Mouse (Mus musculus): ENCODE measurements around the gene Hemgn. TPM values are rescaled to one million over a fixed set of nuclear protein-coding genes. Genes with fewer than 3 reads are reported as not detected.

Gene Hemgn
- polyA plus RNA-seq, 1 experiment = not detected

GRCm38 (mm10) chr4:46451240-46451757 is 38.0 kb upstream of the Hemgn start:
- TF ChIP-seq CTCF (IDR thresholded peaks at IDR 0.05; ENCODE audit: insufficient read depth, low read depth, low read length) = no peak
- TF ChIP-seq POLR2A (IDR thresholded peaks at IDR 0.05; ENCODE audit: insufficient read depth, low read depth, low read length) = no peak
- Histone ChIP-seq H3K4me1 (ENCODE audit: control insufficient read depth, insufficient read depth, low read length) (peaks cover 9% of the 10 kb centered on the region), H3K4me3 (ENCODE audit: insufficient read depth, low read depth, low read length) (peak overlapping the region; percentile 92), H3K27ac (ENCODE audit: insufficient read depth, low read depth, low read length) (peak overlapping the region; percentile 89)
- 1% methylated on average over 65 of the region's 70 CpGs for WGBS

- H3K4me3 ChIP-seq (ENCODE audit: insufficient read depth, low read depth, low read length) = peak within 1 kb of the TSS; percentile 92
- 0% methylated on average over 64 of the region's 66 CpGs for WGBS
- peaks cover 9% of the 10 kb centered on the region for H3K4me1 ChIP-seq (ENCODE audit: control insufficient read depth, insufficient read depth, low read length)
- H3K27ac ChIP-seq (ENCODE audit: insufficient read depth, low read depth, low read length) = peak within 1 kb of the TSS; percentile 89
- TF ChIP-seq CTCF (IDR thresholded peaks at IDR 0.05; ENCODE audit: insufficient read depth, low read depth, low read length) (peak; percentile 44; the same call in 1 of the 2 replicates), POLR2A (IDR thresholded peaks at IDR 0.05; ENCODE audit: insufficient read depth, low read depth, low read length) (0 out of 2 replicates have a peak, but pooled peaks have one; percentile 29)
These were observed 37.3 kb upstream of the Hemgn start, which contains the start of gene Anp32b for GRCm38 (mm10) chr4:46450519-46451131. Gene Anp32b, plus strand, starts transcription at chr4:46450902.

GRCm38 (mm10) chr4:46450020-46450518 is 36.8 kb upstream of the Hemgn start:
- Histone ChIP-seq H3K4me3 (ENCODE audit: insufficient read depth, low read depth, low read length) (peak overlapping the region; percentile 92), H3K27ac (ENCODE audit: insufficient read depth, low read depth, low read length) (peak overlapping the region; percentile 68; the same call in 1 of the 2 replicates), H3K4me1 (ENCODE audit: control insufficient read depth, insufficient read depth, low read length) (peaks cover 9% of the 10 kb centered on the region)
- TF ChIP-seq CTCF (IDR thresholded peaks at IDR 0.05; ENCODE audit: insufficient read depth, low read depth, low read length) (no peak), POLR2A (IDR thresholded peaks at IDR 0.05; ENCODE audit: insufficient read depth, low read depth, low read length) (no peak)
- WGBS = 36% methylated on average over 7 of the region's 7 CpGs

DNA sequence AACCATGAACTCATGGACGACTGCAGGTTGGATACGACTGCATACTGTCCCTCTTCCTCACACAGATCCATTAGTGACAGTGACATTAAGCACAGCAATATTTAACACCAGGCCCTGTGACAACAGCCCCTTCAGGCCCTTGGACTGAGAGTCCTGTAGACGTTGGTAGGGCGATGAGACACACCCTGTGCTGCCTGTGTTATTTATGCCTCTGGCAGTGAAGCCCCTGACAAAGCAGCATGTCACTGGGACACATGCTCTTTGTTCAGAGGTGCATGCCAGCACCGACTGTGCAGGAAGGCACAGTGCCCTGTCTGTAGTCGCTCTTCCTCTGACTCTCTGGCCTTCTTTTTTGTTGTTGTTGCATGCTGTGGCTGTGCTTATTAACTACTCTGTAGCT is 35.6 kb upstream of the Hemgn start:
- 50% methylated on average over 6 of the region's 6 CpGs for WGBS

GRCm38 (mm10) chr4:46447461-46447860 is 34.2 kb upstream of the Hemgn start:
- Histone ChIP-seq H3K4me3 (ENCODE audit: insufficient read depth, low read depth, low read length) (no peak overlapping the region), H3K27ac (ENCODE audit: insufficient read depth, low read depth, low read length) (no peak overlapping the region), H3K4me1 (ENCODE audit: control insufficient read depth, insufficient read depth, low read length) (peaks cover 5% of the 10 kb centered on the region)
- no peak for TF ChIP-seq CTCF (IDR thresholded peaks at IDR 0.05; ENCODE audit: insufficient read depth, low read depth, low read length)
- no peak for TF ChIP-seq POLR2A (IDR thresholded peaks at IDR 0.05; ENCODE audit: insufficient read depth, low read depth, low read length)
- WGBS = 57% methylated on average over 1 of the region's 1 CpGs

More for the DNA sequence above, 35.6 kb upstream of the Hemgn start:
- TF ChIP-seq POLR2A (IDR thresholded peaks at IDR 0.05; ENCODE audit: insufficient read depth, low read depth, low read length) = no peak
- TF ChIP-seq CTCF (IDR thresholded peaks at IDR 0.05; ENCODE audit: insufficient read depth, low read depth, low read length) = no peak
- H3K4me1 ChIP-seq (ENCODE audit: control insufficient read depth, insufficient read depth, low read length) = peaks cover 9% of the 10 kb centered on the region
- H3K4me3 ChIP-seq (ENCODE audit: insufficient read depth, low read depth, low read length) = no peak overlapping the region
- H3K27ac ChIP-seq (ENCODE audit: insufficient read depth, low read depth, low read length) = no peak overlapping the region

- 55% methylated on average over 9 of the region's 9 CpGs for WGBS
- TF ChIP-seq POLR2A (IDR thresholded peaks at IDR 0.05; ENCODE audit: insufficient read depth, low read depth, low read length) (no peak), CTCF (IDR thresholded peaks at IDR 0.05; ENCODE audit: insufficient read depth, low read depth, low read length) (no peak)
- Histone ChIP-seq H3K27ac (ENCODE audit: insufficient read depth, low read depth, low read length) (no peak overlapping the region), H3K4me1 (ENCODE audit: control insufficient read depth, insufficient read depth, low read length) (peaks cover 1% of the 10 kb centered on the region), H3K4me3 (ENCODE audit: insufficient read depth, low read depth, low read length) (no peak overlapping the region)
These were observed 32.1 kb upstream of the Hemgn start for GRCm38 (mm10) chr4:46445237-46445945.

GRCm38 (mm10) chr4:46442501-46442900 is 29.2 kb upstream of the Hemgn start:
- Histone ChIP-seq H3K4me3 (ENCODE audit: insufficient read depth, low read depth, low read length) (no peak overlapping the region), H3K27ac (ENCODE audit: insufficient read depth, low read depth, low read length) (no peak overlapping the region), H3K4me1 (ENCODE audit: control insufficient read depth, insufficient read depth, low read length) (no peaks in the 10 kb centered on the region)
- 80% methylated on average over 4 of the region's 4 CpGs for WGBS
- TF ChIP-seq POLR2A (IDR thresholded peaks at IDR 0.05; ENCODE audit: insufficient read depth, low read depth, low read length) (no peak), CTCF (IDR thresholded peaks at IDR 0.05; ENCODE audit: insufficient read depth, low read depth, low read length) (no peak)

DNA sequence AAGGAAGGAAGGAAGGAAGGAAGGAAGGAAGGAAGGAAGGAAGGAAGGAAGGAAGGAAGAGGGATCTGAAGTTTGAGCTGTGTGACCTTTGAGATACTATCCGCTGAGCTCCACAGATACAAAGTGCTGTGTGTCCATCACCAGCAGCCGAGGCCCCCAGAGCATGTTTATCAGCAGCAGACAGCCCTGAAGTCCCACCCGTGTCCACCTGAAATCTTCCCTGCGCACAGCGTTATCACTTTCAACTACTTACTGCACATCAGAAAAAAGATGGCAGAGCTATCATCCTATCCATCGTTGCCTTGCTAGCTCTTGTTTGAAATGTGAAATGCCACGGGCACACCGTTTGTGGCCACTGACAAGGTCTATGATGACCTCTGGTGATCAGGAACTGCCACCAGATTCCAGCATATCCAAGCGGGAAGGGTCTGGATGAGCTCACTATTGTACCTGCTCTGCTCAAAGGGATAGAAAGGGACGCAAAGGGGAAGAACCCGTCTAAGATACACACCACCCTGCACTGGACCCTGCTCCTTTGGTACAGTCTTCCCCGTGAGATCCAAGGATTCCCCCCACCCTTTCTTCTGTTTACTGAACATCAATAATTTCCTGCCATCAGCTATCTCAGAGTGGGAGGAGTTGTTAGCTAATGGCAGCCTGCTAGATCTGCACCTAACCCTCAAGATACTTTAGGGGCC is 19.2 kb upstream of the Hemgn start:
- no peak overlapping the region for H3K4me3 ChIP-seq (ENCODE audit: insufficient read depth, low read depth, low read length)
- WGBS = 94% methylated on average over 12 of the region's 12 CpGs
- peaks cover 3% of the 10 kb centered on the region for H3K4me1 ChIP-seq (ENCODE audit: control insufficient read depth, insufficient read depth, low read length)
- TF ChIP-seq CTCF (IDR thresholded peaks at IDR 0.05; ENCODE audit: insufficient read depth, low read depth, low read length) (no peak), POLR2A (IDR thresholded peaks at IDR 0.05; ENCODE audit: insufficient read depth, low read depth, low read length) (no peak)
- no peak overlapping the region for H3K27ac ChIP-seq (ENCODE audit: insufficient read depth, low read depth, low read length)
